Mouse (Mus musculus) ES-Bruce4 (cell line): ENCODE data around the gene Tmem132d. TPM values are rescaled to one million over a fixed set of nuclear protein-coding genes. Genes with fewer than 3 reads are reported as not detected.

Experiments used
- H3K27ac ChIP-seq: 2 replicates; pipeline ENCODE4 v1.5.1; 2012; ENCODE audit warnings: low read length, inconsistent platforms; ENCODE audit not compliant: insufficient read depth
- H3K27me3 ChIP-seq: 2 replicates; pipeline ENCODE4 v1.6.1; 2012; ENCODE audit warnings: mild to moderate bottlenecking, low read length, inconsistent platforms; ENCODE audit not compliant: control insufficient read depth, poor library complexity, insufficient read depth, severe bottlenecking
- H3K36me3 ChIP-seq: 2 replicates; pipeline ENCODE4 v1.6.1; 2012; ENCODE audit warnings: inconsistent platforms, mild to moderate bottlenecking, low read length, moderate library complexity; ENCODE audit not compliant: control insufficient read depth, poor library complexity, insufficient read depth, severe bottlenecking
- H3K4me1 ChIP-seq: one replicate; pipeline ENCODE4 v1.8.1; 2011; ENCODE audit warnings: low read length; ENCODE audit not compliant: control insufficient read depth, insufficient read depth
- H3K4me3 ChIP-seq: 2 replicates; pipeline ENCODE4 v1.5.1; 2011; ENCODE audit warnings: low read depth, mild to moderate bottlenecking, low read length
- H3K9ac ChIP-seq: 2 replicates; pipeline ENCODE4 v1.6.1; 2012; ENCODE audit warnings: low read depth, mild to moderate bottlenecking, inconsistent platforms; ENCODE audit not compliant: poor library complexity, severe bottlenecking
- H3K9me3 ChIP-seq: replicated peaks from 2 replicates; pipeline ENCODE4 v1.6.1; 2012; ENCODE audit warnings: mild to moderate bottlenecking, low read length, inconsistent platforms; ENCODE audit not compliant: control insufficient read depth, poor library complexity, insufficient read depth, severe bottlenecking
- CTCF ChIP-seq: IDR thresholded peaks from one replicate; pipeline ENCODE4 v1.8.1; 2011; ENCODE audit warnings: low read depth, low read length
- EP300 ChIP-seq: IDR thresholded peaks from 2 replicates; pipeline ENCODE4 v1.6.1; 2011; ENCODE audit warnings: low read depth, low read length; ENCODE audit not compliant: insufficient read depth
- POLR2A ChIP-seq: IDR thresholded peaks from one replicate; pipeline ENCODE4 v1.8.1; 2011; ENCODE audit warnings: low read length; ENCODE audit not compliant: insufficient read depth
- polyA plus RNA-seq: library from polyadenylated mRNA; stranded (reverse); fragments of >200 nt; gene quantifications from 2 replicates; pipeline ENCODE4 v1.2.4, GENCODE M21; 2011; ENCODE audit warnings: low read depth; ENCODE audit not compliant: missing spikeins, insufficient read depth, insufficient read length

Gene Tmem132d
- polyA plus RNA-seq, 1 experiment: 0.19 TPM

GRCm38 (mm10) chr5:127821960-127822359, 610.9 kb downstream of the Tmem132d start:
- no peak overlapping the region for H3K9ac ChIP-seq
- TF ChIP-seq POLR2A: no peak
- TF ChIP-seq CTCF: no peak
- no peak for TF ChIP-seq EP300

GRCm38 (mm10) chr5:127815292-127815691, 617.6 kb downstream of the Tmem132d start:
- Histone ChIP-seq H3K9ac (no peak overlapping the region), H3K9me3 (no peaks in the 10 kb centered on the region), H3K27me3 (no peaks in the 10 kb centered on the region), H3K27ac (no peak overlapping the region), H3K4me1 (no peaks in the 10 kb centered on the region), H3K4me3 (no peak overlapping the region), H3K36me3 (no peaks in the 10 kb centered on the region)
- TF ChIP-seq EP300: no peak
- no peak for TF ChIP-seq CTCF
- no peak for TF ChIP-seq POLR2A

More at GRCm38 (mm10) chr5:127821960-127822359, 610.9 kb downstream of the Tmem132d start:
- Histone ChIP-seq H3K4me1 (no peaks in the 10 kb centered on the region), H3K4me3 (no peak overlapping the region), H3K9me3 (no peaks in the 10 kb centered on the region), H3K27me3 (no peaks in the 10 kb centered on the region), H3K27ac (no peak overlapping the region), H3K36me3 (no peaks in the 10 kb centered on the region)

- no peaks in the 10 kb centered on the region for H3K36me3 ChIP-seq
- H3K27ac ChIP-seq: no peak overlapping the region
- H3K9ac ChIP-seq: no peak overlapping the region
- no peaks in the 10 kb centered on the region for H3K4me1 ChIP-seq
- H3K4me3 ChIP-seq: no peak overlapping the region
- TF ChIP-seq EP300: no peak
- no peak for TF ChIP-seq CTCF
- TF ChIP-seq POLR2A: no peak
- H3K27me3 ChIP-seq: no peaks in the 10 kb centered on the region
- no peaks in the 10 kb centered on the region for H3K9me3 ChIP-seq
These were observed 625.5 kb downstream of the Tmem132d start for GRCm38 (mm10) chr5:127807419-127807818.

- H3K9ac ChIP-seq: no peak overlapping the region
- H3K4me1 ChIP-seq: no peaks in the 10 kb centered on the region
- no peaks in the 10 kb centered on the region for H3K36me3 ChIP-seq
- H3K27ac ChIP-seq: no peak overlapping the region
- H3K4me3 ChIP-seq: no peak overlapping the region
- H3K9me3 ChIP-seq: no peaks in the 10 kb centered on the region
- no peaks in the 10 kb centered on the region for H3K27me3 ChIP-seq
- TF ChIP-seq CTCF: no peak
- TF ChIP-seq EP300: no peak
- no peak for TF ChIP-seq POLR2A
These were observed 626.0 kb downstream of the Tmem132d start for GRCm38 (mm10) chr5:127806850-127807249.

GRCm38 (mm10) chr5:127800907-127801306, 632.0 kb downstream of the Tmem132d start:
- Histone ChIP-seq H3K4me1 (no peaks in the 10 kb centered on the region), H3K9ac (no peak overlapping the region), H3K9me3 (no peaks in the 10 kb centered on the region), H3K36me3 (no peaks in the 10 kb centered on the region), H3K27me3 (no peaks in the 10 kb centered on the region), H3K27ac (no peak overlapping the region), H3K4me3 (no peak overlapping the region)
- TF ChIP-seq EP300 (no peak), POLR2A (no peak)

- Histone ChIP-seq H3K4me3 (no peak overlapping the region), H3K27ac (no peak overlapping the region), H3K9me3 (no peaks in the 10 kb centered on the region; the same call in 1 of the 2 replicates), H3K4me1 (no peaks in the 10 kb centered on the region), H3K9ac (no peak overlapping the region), H3K27me3 (no peaks in the 10 kb centered on the region), H3K36me3 (no peaks in the 10 kb centered on the region)
- TF ChIP-seq EP300 (no peak), CTCF (no peak), POLR2A (no peak)
These were observed 651.7 kb downstream of the Tmem132d start for GRCm38 (mm10) chr5:127781221-127781620.
